Mouse (Mus musculus) ES-E14 (cell line): Measurements from ENCODE around the gene C1galt1.

Source experiments
- CHD2 ChIP-seq: IDR thresholded peaks from 2 replicates; pipeline ENCODE4 v1.6.1; 2014; ENCODE audit warnings: mild to moderate bottlenecking, low read depth, low read length, inconsistent platforms
- MAFK ChIP-seq: IDR thresholded peaks from 2 replicates; pipeline ENCODE4 v1.6.1; 2014; ENCODE audit warnings: mild to moderate bottlenecking, low read depth, low read length, inconsistent platforms; ENCODE audit not compliant: insufficient read depth
- ZC3H11A ChIP-seq: IDR thresholded peaks from 2 replicates; pipeline ENCODE4 v1.6.1; 2012; ENCODE audit warnings: low read depth, mild to moderate bottlenecking, inconsistent platforms, low read length, borderline replicate concordance
- ZNF384 ChIP-seq: IDR thresholded peaks from 2 replicates; pipeline ENCODE4 v1.6.1; 2012; ENCODE audit warnings: low read depth, low read length, inconsistent platforms

DNA sequence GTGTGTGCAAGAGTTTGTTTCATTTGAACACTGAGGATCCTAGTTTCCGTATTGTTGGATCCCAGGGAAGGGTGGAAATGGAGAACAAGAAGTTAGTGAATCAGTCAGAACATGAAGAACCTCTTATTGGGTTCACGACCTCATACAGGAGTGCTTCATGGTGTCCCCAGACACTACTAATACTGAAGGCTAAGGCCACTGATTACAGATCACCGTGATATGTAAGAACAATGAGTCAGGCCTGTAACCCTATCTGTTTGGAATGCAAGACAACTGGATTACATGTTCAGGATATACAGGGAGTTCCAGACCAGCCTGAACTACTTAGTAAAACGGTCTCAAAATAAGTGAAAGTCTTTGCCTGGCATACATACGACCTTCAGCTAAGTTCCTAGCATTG lies 13.9 kb downstream of the C1galt1 start:
- TF ChIP-seq CHD2 (no peak), MAFK (no peak), ZNF384 (no peak), ZC3H11A (no peak)
